Mouse (Mus musculus) gastrocnemius, adult 2 months (tissue): ENCODE measurements around the gene Cphx3. TPM values are rescaled to one million over a fixed set of nuclear protein-coding genes. Genes with fewer than 3 reads are reported as not detected.
"Not testable (repeated sequence)": the region's sequence is repeated elsewhere in the genome, so short reads cannot be mapped to it uniquely, and the experiment has no call there.

Experiments used
- DNase-seq: peaks from one replicate; pipeline ENCODE4 v3.0.0; 2022
- H3K27ac ChIP-seq: fragments of 200-600 bp; 2 replicates; pipeline ENCODE4 v1.8.1; 2022; ENCODE audit warnings: mild to moderate bottlenecking
- H3K4me3 ChIP-seq: fragments of 200-600 bp; 2 replicates; pipeline ENCODE4 v1.8.1; 2022; ENCODE audit warnings: mild to moderate bottlenecking, moderate library complexity
- intact Hi-C: fragments of 180-260 bp; cut with DNase I; formaldehyde crosslinking; loops from one replicate; pipeline ENCODE4 v1.15.1; 2025
- total RNA-seq, 2 experiments: library from RNA; stranded (reverse); gene quantifications; 2 replicates each; pipeline ENCODE4 v1.2.3; 2021

Gene Cphx3
- total RNA-seq, 2 experiments from 2014 or later: not detected

- H3K4me3 ChIP-seq, DNase-seq, H3K27ac ChIP-seq, intact Hi-C loops: not testable (repeated sequence)
These were observed 73.9 kb downstream of the Cphx3 start for GRCm38 (mm10) chr14:26156032-26156431.

GRCm38 (mm10) chr14:26161156-26161555, 79.1 kb downstream of the Cphx3 start:
- H3K4me3 ChIP-seq, H3K27ac ChIP-seq, DNase-seq, intact Hi-C loops: not testable (repeated sequence)

- H3K4me3 ChIP-seq, DNase-seq, H3K27ac ChIP-seq, intact Hi-C loops: not testable (repeated sequence)
These were observed 80.3 kb downstream of the Cphx3 start for GRCm38 (mm10) chr14:26162423-26162822.

- DNase-seq, H3K4me3 ChIP-seq, intact Hi-C loops, H3K27ac ChIP-seq: not testable (repeated sequence)
These were observed 83.2 kb downstream of the Cphx3 start for GRCm38 (mm10) chr14:26165266-26165665.

- intact Hi-C loops, H3K4me3 ChIP-seq, DNase-seq, H3K27ac ChIP-seq: not testable (repeated sequence)
These were observed 91.9 kb downstream of the Cphx3 start for GRCm38 (mm10) chr14:26173955-26174354.

GRCm38 (mm10) chr14:26175028-26175427, 92.9 kb downstream of the Cphx3 start:
- intact Hi-C loops, H3K27ac ChIP-seq, H3K4me3 ChIP-seq, DNase-seq: not testable (repeated sequence)

GRCm38 (mm10) chr14:26181660-26182059, 99.6 kb downstream of the Cphx3 start:
- H3K4me3 ChIP-seq, DNase-seq, H3K27ac ChIP-seq, intact Hi-C loops: not testable (repeated sequence)

GRCm38 (mm10) chr14:26182380-26182779, 100.3 kb downstream of the Cphx3 start, which contains the start of gene Plac9b:
TSS of gene Plac9b (minus strand) at chr14:26182480.
- H3K27ac ChIP-seq, intact Hi-C loops, DNase-seq, H3K4me3 ChIP-seq: not testable (repeated sequence)

GRCm38 (mm10) chr14:26186638-26187037, 104.5 kb downstream of the Cphx3 start:
- H3K4me3 ChIP-seq, intact Hi-C loops, H3K27ac ChIP-seq, DNase-seq: not testable (repeated sequence)

- H3K4me3 ChIP-seq, H3K27ac ChIP-seq, DNase-seq, intact Hi-C loops: not testable (repeated sequence)
These were observed 106.3 kb downstream of the Cphx3 start for GRCm38 (mm10) chr14:26188361-26188760.

- H3K27ac ChIP-seq, intact Hi-C loops, DNase-seq, H3K4me3 ChIP-seq: not testable (repeated sequence)
These were observed 115.8 kb downstream of the Cphx3 start for GRCm38 (mm10) chr14:26197851-26198250.

- H3K4me3 ChIP-seq, intact Hi-C loops, H3K27ac ChIP-seq: not testable (repeated sequence)
These were observed 124.3 kb downstream of the Cphx3 start for GRCm38 (mm10) chr14:26206197-26206925.

GRCm38 (mm10) chr14:26206926-26207247, 124.8 kb downstream of the Cphx3 start, which contains the start of gene Tmem254b:
TSS of gene Tmem254b (minus strand) at chr14:26207041.
- H3K27ac ChIP-seq, intact Hi-C loops, H3K4me3 ChIP-seq, DNase-seq: not testable (repeated sequence)

More at GRCm38 (mm10) chr14:26206197-26206925, 124.3 kb downstream of the Cphx3 start:
- not testable (repeated sequence) for DNase-seq

- intact Hi-C loops, H3K27ac ChIP-seq, H3K4me3 ChIP-seq, DNase-seq: not testable (repeated sequence)
These were observed 134.3 kb downstream of the Cphx3 start for GRCm38 (mm10) chr14:26216233-26217000.

- H3K27ac ChIP-seq, intact Hi-C loops, H3K4me3 ChIP-seq, DNase-seq: not testable (repeated sequence)
These were observed 155.1 kb downstream of the Cphx3 start for GRCm38 (mm10) chr14:26237183-26237582.

- intact Hi-C loops, H3K27ac ChIP-seq: not testable (repeated sequence)
These were observed 175.9 kb downstream of the Cphx3 start, which contains the start of gene Duxbl3 for GRCm38 (mm10) chr14:26257756-26258617. TSS of gene Duxbl3 (plus strand) at chr14:26257962.

GRCm38 (mm10) chr14:26258729-26259128, 176.6 kb downstream of the Cphx3 start:
- H3K27ac ChIP-seq, intact Hi-C loops, DNase-seq, H3K4me3 ChIP-seq: not testable (repeated sequence)

More at GRCm38 (mm10) chr14:26257756-26258617, 175.9 kb downstream of the Cphx3 start, which contains the start of gene Duxbl3:
- not testable (repeated sequence) for DNase-seq, H3K4me3 ChIP-seq
